Mouse (Mus musculus): ENCODE data around the gene Brca1. TPM values are rescaled to one million over a fixed set of nuclear protein-coding genes. Genes with fewer than 3 reads are reported as not detected.
"Not testable (repeated sequence)": the region's sequence is repeated elsewhere in the genome, so short reads cannot be mapped to it uniquely, and the experiment has no call there.

Brca1 gene
- polyA plus RNA-seq, 1 experiment from 2014 or later = 20.2 TPM

DNA sequence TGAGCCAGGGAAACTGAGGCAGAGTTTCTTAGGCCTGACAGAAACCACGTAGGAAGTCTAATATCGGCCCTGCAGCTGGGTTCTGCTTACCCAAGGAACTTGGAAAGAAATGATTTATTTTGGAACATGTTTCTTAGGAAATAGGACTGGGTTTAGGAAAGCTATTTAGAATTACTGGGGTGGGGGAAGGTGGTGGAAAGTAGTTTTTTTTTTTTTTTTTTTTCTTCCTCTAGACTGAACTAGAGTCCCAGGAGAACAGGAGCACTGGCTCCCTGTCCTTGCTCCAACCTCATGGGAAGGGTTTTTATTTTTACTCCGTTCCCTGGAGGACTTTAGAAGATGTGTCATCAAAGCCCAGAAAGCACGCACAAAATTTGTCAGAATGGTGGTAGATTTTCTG is 82.6 kb downstream of the Brca1 start:
- Histone ChIP-seq H3K4me3 (ENCODE audit: low read depth, low read length) (peak overlapping the region; percentile 90), H3K27ac (ENCODE audit: low read depth, low read length) (peak overlapping the region; percentile 92), H3K4me1 (replicated peaks; ENCODE audit: control insufficient read depth, insufficient read depth, low read length) (peaks cover 15% of the 10 kb centered on the region), H3K4me2 (replicated peaks; ENCODE audit: low read depth, low read length) (peak overlapping the region; percentile 64), H3K36me3 (ENCODE audit: control insufficient read depth, insufficient read depth, low read length) (no peaks in the 10 kb centered on the region), H3K9me3 (ENCODE audit: control insufficient read depth, low read length) (no peaks in the 10 kb centered on the region), H3K27me3 (ENCODE audit: control insufficient read depth, insufficient read depth, low read length) (no peaks in the 10 kb centered on the region), H3K9ac (ENCODE audit: low read depth, low read length) (peak overlapping the region; percentile 95)
- no peak for DNase-seq (ENCODE audit: low spot score)
- WGBS = 68% methylated on average over 4 of the region's 4 CpGs
- ATAC-seq (ENCODE audit: low FRiP score) = no peak

DNA sequence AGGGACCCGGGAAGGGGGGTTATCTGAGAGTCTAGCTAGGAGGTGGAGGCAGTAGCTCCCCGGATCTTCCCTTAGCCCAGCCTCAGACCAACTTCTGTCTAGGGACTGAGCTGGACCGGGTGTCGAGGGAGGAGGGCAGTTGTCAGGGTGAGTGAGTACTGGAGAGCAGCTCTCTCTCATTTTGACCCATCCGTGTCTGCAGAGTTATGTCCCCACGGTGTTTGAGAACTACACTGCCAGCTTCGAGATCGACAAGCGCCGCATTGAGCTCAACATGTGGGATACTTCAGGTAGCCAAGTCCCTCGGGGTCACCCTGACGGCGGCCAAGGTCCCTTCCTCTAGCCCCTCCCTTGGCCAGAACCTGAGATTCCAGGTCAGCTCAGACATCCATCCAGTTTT is 83.0 kb downstream of the Brca1 start:
- H3K27ac ChIP-seq (ENCODE audit: low read depth, low read length) = peak overlapping the region; percentile 92
- H3K36me3 ChIP-seq (ENCODE audit: control insufficient read depth, insufficient read depth, low read length) = no peaks in the 10 kb centered on the region
- peak overlapping the region; percentile 95 for H3K9ac ChIP-seq (ENCODE audit: low read depth, low read length)
- peaks cover 19% of the 10 kb centered on the region for H3K4me1 ChIP-seq (replicated peaks; ENCODE audit: control insufficient read depth, insufficient read depth, low read length)
- DNase-seq (ENCODE audit: low spot score) (no peak), ATAC-seq (ENCODE audit: low FRiP score) (peak; percentile 2; the same call in 1 of the 2 replicates)
- no peaks in the 10 kb centered on the region for H3K9me3 ChIP-seq (ENCODE audit: control insufficient read depth, low read length)
- H3K4me3 ChIP-seq (ENCODE audit: low read depth, low read length) = peak overlapping the region; percentile 90
- H3K27me3 ChIP-seq (ENCODE audit: control insufficient read depth, insufficient read depth, low read length) = no peaks in the 10 kb centered on the region
- 7% methylated on average over 13 of the region's 13 CpGs for WGBS
- H3K4me2 ChIP-seq (replicated peaks; ENCODE audit: low read depth, low read length) = peak overlapping the region; percentile 64

DNA sequence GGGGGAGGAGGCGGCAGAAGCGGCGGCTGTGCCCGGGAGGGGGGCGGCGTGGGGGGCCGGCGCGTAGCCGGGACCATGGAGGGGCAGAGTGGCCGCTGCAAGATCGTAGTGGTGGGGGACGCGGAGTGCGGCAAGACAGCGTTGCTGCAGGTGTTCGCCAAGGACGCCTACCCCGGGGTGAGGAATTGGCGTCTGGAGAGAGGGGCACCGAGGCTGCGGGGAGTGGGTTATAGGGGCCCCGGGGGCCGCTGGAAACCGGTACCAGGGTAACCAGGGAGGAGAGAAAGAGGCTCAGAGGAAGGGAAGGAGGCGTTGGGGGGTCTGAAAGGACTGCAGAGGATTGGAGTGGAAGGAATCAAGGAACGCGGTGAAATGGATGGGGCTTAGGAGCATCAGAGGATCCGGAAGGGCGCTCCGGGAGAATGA is 83.5 kb downstream of the Brca1 start:
- ATAC-seq (ENCODE audit: low FRiP score) (peak; percentile 41; the same call in 1 of the 2 replicates), DNase-seq (ENCODE audit: low spot score) (peak; percentile 64)
- Histone ChIP-seq H3K4me3 (ENCODE audit: low read depth, low read length) (peak overlapping the region; percentile 90), H3K9me3 (ENCODE audit: control insufficient read depth, low read length) (no peaks in the 10 kb centered on the region), H3K27ac (ENCODE audit: low read depth, low read length) (peak overlapping the region; percentile 92), H3K27me3 (ENCODE audit: control insufficient read depth, insufficient read depth, low read length) (no peaks in the 10 kb centered on the region), H3K4me1 (replicated peaks; ENCODE audit: control insufficient read depth, insufficient read depth, low read length) (peaks cover 22% of the 10 kb centered on the region), H3K36me3 (ENCODE audit: control insufficient read depth, insufficient read depth, low read length) (no peaks in the 10 kb centered on the region), H3K4me2 (replicated peaks; ENCODE audit: low read depth, low read length) (peak overlapping the region; percentile 64), H3K9ac (ENCODE audit: low read depth, low read length) (peak overlapping the region; percentile 95)
- under 1% methylated on average over 23 of the region's 31 CpGs for WGBS

DNA sequence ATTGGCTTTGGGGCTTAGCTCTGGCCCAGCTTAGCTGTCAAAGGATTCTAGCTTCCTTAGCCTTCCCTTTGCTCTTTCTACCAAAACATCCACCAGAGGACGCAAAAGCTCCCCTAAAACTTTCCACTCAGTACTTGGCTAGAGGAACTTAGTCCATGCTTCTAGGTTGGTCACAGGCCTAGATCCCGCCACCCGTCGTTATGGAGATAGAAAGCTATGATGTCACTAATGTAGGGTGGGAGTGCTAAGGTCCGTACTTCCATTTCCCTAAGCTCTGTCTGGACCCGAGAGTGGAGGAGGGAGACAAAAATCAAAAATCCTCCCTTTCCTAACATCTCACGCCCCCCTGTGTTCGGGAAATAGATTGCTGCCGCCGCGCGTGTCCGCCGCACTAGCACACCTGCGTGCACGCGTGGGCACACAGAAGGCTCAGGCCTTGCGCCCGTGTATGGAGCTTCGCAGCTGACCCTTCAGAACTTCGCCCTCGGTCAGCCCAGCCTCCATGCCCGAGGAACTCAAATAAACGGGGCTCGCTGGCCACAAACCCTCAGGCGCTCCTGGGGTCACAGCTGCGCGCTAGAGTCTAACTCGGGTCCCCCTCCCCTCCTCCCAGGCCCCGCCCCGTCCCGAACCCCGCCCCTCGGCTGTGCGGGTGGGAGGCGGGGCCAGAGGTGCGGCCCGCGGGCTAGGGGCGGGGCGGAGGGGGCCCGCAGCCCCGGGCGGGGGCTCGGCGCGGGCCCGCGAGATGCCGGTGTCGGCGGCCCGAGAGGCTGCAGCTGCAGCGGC is 84.1 kb downstream of the Brca1 start:
- Histone ChIP-seq H3K9ac (ENCODE audit: low read depth, low read length) (peak overlapping the region; percentile 95), H3K4me3 (ENCODE audit: low read depth, low read length) (peak overlapping the region; percentile 90), H3K27me3 (ENCODE audit: control insufficient read depth, insufficient read depth, low read length) (no peaks in the 10 kb centered on the region), H3K27ac (ENCODE audit: low read depth, low read length) (peak overlapping the region; percentile 92), H3K4me1 (replicated peaks; ENCODE audit: control insufficient read depth, insufficient read depth, low read length) (peaks cover 24% of the 10 kb centered on the region), H3K4me2 (replicated peaks; ENCODE audit: low read depth, low read length) (peak overlapping the region; percentile 64), H3K9me3 (ENCODE audit: control insufficient read depth, low read length) (no peaks in the 10 kb centered on the region), H3K36me3 (ENCODE audit: control insufficient read depth, insufficient read depth, low read length) (no peaks in the 10 kb centered on the region)
- ATAC-seq (ENCODE audit: low FRiP score) = peak; percentile 71
- WGBS = under 1% methylated on average over 44 of the region's 54 CpGs
- peak; percentile 92 for DNase-seq (ENCODE audit: low spot score)

DNA sequence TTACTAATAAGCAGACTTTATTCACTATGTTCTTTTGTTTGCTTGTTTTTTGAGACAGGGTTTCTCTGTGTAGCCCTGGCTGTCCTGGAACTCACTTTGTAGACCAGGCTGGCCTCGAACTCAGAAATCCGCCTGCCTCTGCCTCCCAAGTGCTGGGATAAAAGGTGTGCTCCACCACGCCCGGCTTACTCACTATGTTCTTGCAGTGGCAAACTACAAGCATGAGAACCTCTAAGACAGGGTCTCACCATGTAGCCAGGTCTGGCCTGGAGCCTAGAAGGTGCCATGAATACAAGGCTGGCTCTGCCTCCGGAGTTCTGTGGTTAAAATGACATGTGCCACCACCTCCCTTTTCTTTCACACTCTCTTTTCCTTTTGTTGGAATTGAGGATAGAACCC is 85.2 kb downstream of the Brca1 start:
- not testable (repeated sequence) for DNase-seq (ENCODE audit: low spot score); ATAC-seq (ENCODE audit: low FRiP score); H3K27ac ChIP-seq (ENCODE audit: low read depth, low read length); H3K27me3 ChIP-seq (ENCODE audit: control insufficient read depth, insufficient read depth, low read length); H3K9ac ChIP-seq (ENCODE audit: low read depth, low read length); H3K9me3 ChIP-seq (ENCODE audit: control insufficient read depth, low read length); H3K36me3 ChIP-seq (ENCODE audit: control insufficient read depth, insufficient read depth, low read length)
- peak overlapping the region; percentile 88 for H3K4me2 ChIP-seq (replicated peaks; ENCODE audit: low read depth, low read length)
- peaks cover 25% of the 10 kb centered on the region for H3K4me1 ChIP-seq (replicated peaks; ENCODE audit: control insufficient read depth, insufficient read depth, low read length)
- 58% methylated on average over 5 of the region's 5 CpGs for WGBS
- H3K4me3 ChIP-seq (ENCODE audit: low read depth, low read length) = peak overlapping the region; percentile 93

DNA sequence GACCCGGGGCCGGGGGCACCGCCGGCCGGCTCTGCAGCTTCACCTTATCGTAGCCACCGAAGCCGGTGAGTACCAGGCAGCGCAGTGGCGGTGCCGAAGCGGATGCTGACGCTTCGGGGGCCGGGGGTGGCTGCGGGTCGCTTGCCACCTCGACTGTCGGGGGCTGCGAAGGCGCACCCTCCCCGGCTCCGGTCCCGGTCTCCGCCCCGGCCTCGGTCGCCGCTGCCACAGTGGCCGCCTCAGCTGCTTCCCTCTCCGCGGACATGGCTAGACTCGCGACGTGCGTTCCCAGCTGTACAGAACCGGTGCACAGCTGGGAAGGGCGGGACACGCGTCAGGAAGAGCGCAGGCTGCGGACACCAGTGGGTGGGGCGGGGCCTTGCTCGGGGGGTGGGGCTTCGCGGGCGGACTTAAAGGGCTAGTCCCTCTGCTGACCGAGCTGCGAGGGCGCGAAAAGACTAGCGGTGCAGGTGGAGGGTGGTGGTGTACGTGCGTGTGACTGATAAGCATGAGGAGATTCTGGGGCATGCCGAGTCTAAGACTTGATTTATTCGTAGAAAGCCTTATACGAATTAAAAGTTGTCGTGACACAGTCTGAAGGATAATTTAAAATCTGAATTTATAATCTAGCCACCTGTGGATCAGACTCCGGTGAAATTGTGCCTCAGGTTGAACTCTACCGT is 85.7 kb downstream of the Brca1 start, which contains the start of gene Vat1:
Vat1 (minus strand) TSS at position 362 of the 683 bp plus-strand sequence.
- WGBS = under 1% methylated on average over 59 of the region's 60 CpGs

DNA sequence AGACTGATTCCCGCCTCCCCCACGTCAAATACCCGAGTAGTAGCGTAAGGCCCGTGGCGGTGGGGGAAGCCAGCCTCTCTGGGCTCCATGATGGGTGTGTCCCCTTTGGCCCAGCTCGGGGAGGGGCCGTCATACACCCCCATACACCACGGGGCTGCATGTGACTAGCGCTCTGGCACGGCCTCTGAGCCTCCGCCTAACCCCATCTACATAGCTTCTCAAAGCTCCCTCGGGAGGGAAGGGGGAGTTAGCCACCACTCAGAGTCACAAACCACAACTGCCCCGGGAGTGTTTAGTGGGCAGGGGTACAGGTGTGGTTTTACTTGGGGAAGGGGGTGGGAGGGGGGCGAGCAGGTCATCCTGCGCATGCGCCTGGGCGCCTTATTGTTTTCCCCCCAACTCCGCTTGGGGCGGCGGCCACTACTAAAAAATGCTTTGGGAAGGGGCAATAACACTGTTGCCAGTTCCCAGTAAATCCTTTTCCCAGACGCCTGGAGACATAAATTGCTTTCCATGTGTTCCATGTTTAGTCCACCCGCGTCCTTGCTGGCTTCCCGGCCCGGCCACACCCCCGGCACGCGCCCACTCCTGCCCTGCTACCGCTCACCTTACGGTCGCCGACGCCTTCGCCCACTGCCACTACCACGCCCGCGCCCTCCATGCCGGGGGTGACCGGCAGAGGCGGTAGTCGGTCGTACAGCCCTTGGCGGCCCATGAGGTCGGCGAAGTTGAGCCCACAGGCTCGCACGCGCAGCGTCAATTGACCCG is 86.5 kb downstream of the Brca1 start:
- no peaks in the 10 kb centered on the region for H3K27me3 ChIP-seq (ENCODE audit: control insufficient read depth, insufficient read depth, low read length)
- peak overlapping the region; percentile 83 for H3K9ac ChIP-seq (ENCODE audit: low read depth, low read length)
- no peaks in the 10 kb centered on the region for H3K9me3 ChIP-seq (ENCODE audit: control insufficient read depth, low read length)
- H3K27ac ChIP-seq (ENCODE audit: low read depth, low read length) = peak overlapping the region; percentile 93
- ATAC-seq (ENCODE audit: low FRiP score) (peak; percentile 26), DNase-seq (ENCODE audit: low spot score) (peak; percentile 77)
- WGBS = under 1% methylated on average over 51 of the region's 51 CpGs
- H3K4me1 ChIP-seq (replicated peaks; ENCODE audit: control insufficient read depth, insufficient read depth, low read length) = peaks cover 23% of the 10 kb centered on the region
- peak overlapping the region; percentile 88 for H3K4me2 ChIP-seq (replicated peaks; ENCODE audit: low read depth, low read length)
- 0 out of 2 replicates have a peak, but pooled peaks cover 2% of the 10 kb centered on the region for H3K36me3 ChIP-seq (ENCODE audit: control insufficient read depth, insufficient read depth, low read length)
- peak overlapping the region; percentile 93 for H3K4me3 ChIP-seq (ENCODE audit: low read depth, low read length)

More for the DNA sequence above, 85.7 kb downstream of the Brca1 start, which contains the start of gene Vat1:
- 0 out of 2 replicates have a peak, but pooled peaks cover 2% of the 10 kb centered on the region for H3K36me3 ChIP-seq (ENCODE audit: control insufficient read depth, insufficient read depth, low read length)
- no peak for DNase-seq (ENCODE audit: low spot score)
- peak within 1 kb of the TSS; percentile 93 for H3K27ac ChIP-seq (ENCODE audit: low read depth, low read length)
- peaks cover 24% of the 10 kb centered on the region for H3K4me1 ChIP-seq (replicated peaks; ENCODE audit: control insufficient read depth, insufficient read depth, low read length)
- H3K9ac ChIP-seq (ENCODE audit: low read depth, low read length) = peak within 1 kb of the TSS; percentile 83
- peak; percentile 59 for ATAC-seq (ENCODE audit: low FRiP score)
- H3K4me2 ChIP-seq (replicated peaks; ENCODE audit: low read depth, low read length) = peak within 1 kb of the TSS; percentile 88
- H3K27me3 ChIP-seq (ENCODE audit: control insufficient read depth, insufficient read depth, low read length) = no peaks in the 10 kb centered on the region
- H3K9me3 ChIP-seq (ENCODE audit: control insufficient read depth, low read length) = no peaks in the 10 kb centered on the region
- H3K4me3 ChIP-seq (ENCODE audit: low read depth, low read length) = peak within 1 kb of the TSS; percentile 93
